Mouse (Mus musculus): ENCODE results near the gene Gm20792.
"Not testable (repeated sequence)": the region's sequence is repeated elsewhere in the genome, so short reads cannot be mapped to it uniquely, and the experiment has no call there.

The Gm20792 gene

DNA sequence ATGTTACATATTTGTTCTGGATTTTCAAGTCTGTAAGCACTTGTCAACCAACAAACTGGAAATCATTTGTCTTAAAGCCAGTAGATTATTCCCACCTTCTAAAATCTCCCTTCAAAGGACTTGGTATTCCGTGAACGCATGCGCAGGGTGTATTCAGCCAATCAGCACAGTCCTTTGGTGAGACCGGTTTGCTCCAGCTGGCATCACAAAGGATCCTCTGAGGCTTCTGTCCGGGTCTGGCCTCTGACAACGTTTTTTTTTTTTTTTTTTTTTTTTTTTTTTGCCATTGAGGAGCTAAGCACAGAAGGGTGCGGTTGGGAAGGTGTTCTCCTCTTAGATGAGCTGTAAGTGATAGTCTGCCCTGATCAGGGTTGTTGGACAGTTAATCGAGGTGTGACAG is at the start of gene Gm20792:
Gene Gm20792 (plus strand): TSS at position 301 of the 400 bp plus-strand sequence.
- in situ Hi-C loops (cut with MboI; ENCODE audit: low pct_unique_long_range_greater_than_20kb in 1 of 2, low sequenced_read_pairs in 2 of 2, unreplicated experiment in 1 of 2) = not testable (repeated sequence)

All from mouse embryonic stem cell (cell line).